Mouse (Mus musculus) lung, embryonic 14.5 days (tissue): Measurements from ENCODE around the gene Naif1. TPM values are rescaled to one million over a fixed set of nuclear protein-coding genes. Genes with fewer than 3 reads are reported as not detected.
"Not testable (repeated sequence)": the region's sequence is repeated elsewhere in the genome, so short reads cannot be mapped to it uniquely, and the experiment has no call there.

Experiments
- ATAC-seq: fragments of 200-750 bp; cut with Nextera tagmentation; 2 replicates; pipeline ENCODE4 v1.8.0; 2017; ENCODE audit warnings: mild to moderate bottlenecking, moderate TSS enrichment, moderate library complexity; ENCODE audit not compliant: insufficient read depth
- DNase-seq: peaks from one replicate; pipeline ENCODE4 v3.0.0-alpha.2; 2015
- H3K27ac ChIP-seq: fragments of 300-500 bp; sonication (generic); 2 replicates; pipeline ENCODE4 v1.5.1; 2014; ENCODE audit warnings: low read depth, mild to moderate bottlenecking, moderate library complexity
- H3K27me3 ChIP-seq: fragments of 300-500 bp; sonication (generic); 2 replicates; pipeline ENCODE4 v1.6.1; 2014; ENCODE audit warnings: low read length, control low read depth; ENCODE audit not compliant: insufficient read depth
- H3K36me3 ChIP-seq: fragments of 300-500 bp; sonication (generic); 2 replicates; pipeline ENCODE4 v1.6.1; 2014; ENCODE audit warnings: control low read depth; ENCODE audit not compliant: insufficient read depth
- H3K4me1 ChIP-seq: fragments of 300-500 bp; sonication (generic); 2 replicates; pipeline ENCODE4 v1.6.1; 2014; ENCODE audit warnings: antibody characterized with exemption, control low read depth; ENCODE audit not compliant: insufficient read depth
- H3K4me2 ChIP-seq: fragments of 300-500 bp; sonication (generic); 2 replicates; pipeline ENCODE4 v1.6.1; 2014; ENCODE audit warnings: mild to moderate bottlenecking
- H3K4me3 ChIP-seq: fragments of 300-500 bp; sonication (generic); 2 replicates; pipeline ENCODE4 v1.5.1; 2014; ENCODE audit warnings: low read depth, low read length
- H3K9ac ChIP-seq: fragments of 300-500 bp; sonication (generic); 2 replicates; pipeline ENCODE4 v1.6.1; 2014
- H3K9me3 ChIP-seq: fragments of 300-500 bp; sonication (generic); 2 replicates; pipeline ENCODE4 v1.6.1; 2016; ENCODE audit warnings: low read depth, low read length, control low read depth
- CTCF ChIP-seq: IDR thresholded peaks from 2 replicates; pipeline ENCODE4 v1.5.1; 2016; ENCODE audit warnings: antibody characterized with exemption, low read depth
- WGBS: fragments of 180-500 bp; shearing (Covaris S2); extraction: QIAGEN DNeasy Blood & Tissue Kit; methylation state at CpG from one replicate; pipeline ENCODE4 v1.1.7; 2014; 5-methylcytosine and 5-hydroxymethylcytosine counted together
- polyA plus RNA-seq: library from polyadenylated mRNA; unstranded; fragments of >200 nt; fragmentation: Nextera tagmentation; extraction: Ambion mirVana; gene quantifications from 2 replicates; pipeline ENCODE4 v1.2.1, GENCODE M21; 2014

Naif1 gene
- polyA plus RNA-seq, 1 experiment from 2014 or later = 6.5 TPM

GRCm38 (mm10) chr2:32458300-32458699 is 8.0 kb downstream of the Naif1 start:
- TF ChIP-seq CTCF = no peak
- DNase-seq (no peak), ATAC-seq (no peak)
- whole genome bisulfite sequencing = 68% methylated on average over 2 of the region's 2 CpGs
- H3K4me2 ChIP-seq = no peak overlapping the region
- H3K27ac ChIP-seq = no peak overlapping the region
- H3K9me3 ChIP-seq = no peaks in the 10 kb centered on the region
- H3K4me3 ChIP-seq = no peak overlapping the region
- no peaks in the 10 kb centered on the region for H3K27me3 ChIP-seq
- no peak overlapping the region for H3K9ac ChIP-seq
- no peaks in the 10 kb centered on the region for H3K4me1 ChIP-seq
- H3K36me3 ChIP-seq = 0 out of 2 replicates have a peak, but pooled peaks cover 7% of the 10 kb centered on the region

GRCm38 (mm10) chr2:32459657-32460056 is 9.4 kb downstream of the Naif1 start:
- Histone ChIP-seq H3K27me3 (no peaks in the 10 kb centered on the region), H3K4me3 (no peak overlapping the region), H3K4me1 (peaks cover 7% of the 10 kb centered on the region), H3K36me3 (0 out of 2 replicates have a peak, but pooled peaks cover 7% of the 10 kb centered on the region), H3K27ac (no peak overlapping the region), H3K9me3 (no peaks in the 10 kb centered on the region), H3K4me2 (no peak overlapping the region), H3K9ac (no peak overlapping the region)
- no peak for TF ChIP-seq CTCF
- no peak for ATAC-seq
- no peak for DNase-seq
- 86% methylated on average over 2 of the region's 2 CpGs for WGBS

GRCm38 (mm10) chr2:32463773-32464172 is 13.5 kb downstream of the Naif1 start:
- no peak overlapping the region for H3K4me2 ChIP-seq
- no peak for TF ChIP-seq CTCF
- H3K27ac ChIP-seq = no peak overlapping the region
- H3K36me3 ChIP-seq = no peaks in the 10 kb centered on the region
- no peaks in the 10 kb centered on the region for H3K9me3 ChIP-seq
- no peak overlapping the region for H3K4me3 ChIP-seq
- ATAC-seq (no peak), DNase-seq (no peak)
- H3K9ac ChIP-seq = no peak overlapping the region
- H3K27me3 ChIP-seq = no peaks in the 10 kb centered on the region
- 79% methylated on average over 2 of the region's 2 CpGs for WGBS
- peaks cover 7% of the 10 kb centered on the region for H3K4me1 ChIP-seq

- no peak for TF ChIP-seq CTCF
- 13% methylated on average over 6 of the region's 6 CpGs for WGBS
- no peaks in the 10 kb centered on the region for H3K36me3 ChIP-seq
- no peak overlapping the region for H3K4me3 ChIP-seq
- no peak overlapping the region for H3K9ac ChIP-seq
- H3K4me1 ChIP-seq = peaks cover 7% of the 10 kb centered on the region
- ATAC-seq (peak; percentile 52; the same call in 1 of the 2 replicates), DNase-seq (peak; percentile 85)
- peak overlapping the region; percentile 19; the same call in 1 of the 2 replicates for H3K27ac ChIP-seq
- H3K9me3 ChIP-seq = no peaks in the 10 kb centered on the region
- H3K4me2 ChIP-seq = no peak overlapping the region
- no peaks in the 10 kb centered on the region for H3K27me3 ChIP-seq
Observed at GRCm38 (mm10) chr2:32464212-32464891, 14.1 kb downstream of the Naif1 start.

- no peak for ATAC-seq
Observed at GRCm38 (mm10) chr2:32471001-32471680, 20.9 kb downstream of the Naif1 start.

GRCm38 (mm10) chr2:32471681-32472061 is 21.4 kb downstream of the Naif1 start:
- WGBS = 78% methylated on average over 6 of the region's 6 CpGs
- Histone ChIP-seq H3K4me2 (no peak overlapping the region), H3K4me3 (no peak overlapping the region), H3K36me3 (no peaks in the 10 kb centered on the region), H3K9me3 (no peaks in the 10 kb centered on the region), H3K9ac (no peak overlapping the region), H3K27me3 (no peaks in the 10 kb centered on the region), H3K4me1 (no peaks in the 10 kb centered on the region), H3K27ac (no peak overlapping the region)
- DNase-seq = no peak
- TF ChIP-seq CTCF = 0 out of 2 replicates have a peak, but pooled peaks have one; percentile 26
- ATAC-seq = no peak

More at GRCm38 (mm10) chr2:32471001-32471680, 20.9 kb downstream of the Naif1 start:
- H3K4me2 ChIP-seq = no peak overlapping the region
- no peaks in the 10 kb centered on the region for H3K36me3 ChIP-seq
- H3K9me3 ChIP-seq = no peaks in the 10 kb centered on the region
- TF ChIP-seq CTCF = no peak
- H3K4me1 ChIP-seq = no peaks in the 10 kb centered on the region
- no peak for DNase-seq
- no peak overlapping the region for H3K4me3 ChIP-seq
- H3K27ac ChIP-seq = no peak overlapping the region
- no peak overlapping the region for H3K9ac ChIP-seq
- 74% methylated on average over 6 of the region's 6 CpGs for WGBS
- no peaks in the 10 kb centered on the region for H3K27me3 ChIP-seq

GRCm38 (mm10) chr2:32475361-32475760 is 25.1 kb downstream of the Naif1 start:
- not testable (repeated sequence) for H3K27me3 ChIP-seq, ATAC-seq, H3K27ac ChIP-seq, H3K9me3 ChIP-seq, H3K4me3 ChIP-seq, H3K9ac ChIP-seq, DNase-seq, H3K36me3 ChIP-seq, H3K4me1 ChIP-seq, H3K4me2 ChIP-seq
- WGBS = 91% methylated on average over 3 of the region's 9 CpGs
